Mouse (Mus musculus): Measurements from ENCODE around the gene Ccdc7b. TPM values are rescaled to one million over a fixed set of nuclear protein-coding genes. Genes with fewer than 3 reads are reported as not detected.
"Not testable (repeated sequence)": the region's sequence is repeated elsewhere in the genome, so short reads cannot be mapped to it uniquely, and the experiment has no call there.

Ccdc7b gene
- total RNA-seq (2014; rRNA removed) (not detected in 2 replicates), polyA plus RNA-seq (2015; fragmentation: Nextera tagmentation; extraction: Ambion mirVana) (not detected in 2 replicates)

GRCm38 (mm10) chr8:129066834-129067233, at the start of gene Ccdc7b:
Gene Ccdc7b (plus strand): TSS chr8:129067134.
- not testable (repeated sequence) for ATAC-seq (ENCODE audit: low FRiP score); DNase-seq (ENCODE audit: low spot score)

GRCm38 (mm10) chr8:129065417-129065816, 1.5 kb upstream of the Ccdc7b start, which contains the start of gene Ccdc7a:
Gene Ccdc7a (minus strand): TSS chr8:129065517.
- not testable (repeated sequence) for H3K4me2 ChIP-seq (ENCODE audit: low read depth, low read length, poor library complexity, severe bottlenecking); ATAC-seq (ENCODE audit: low FRiP score); H3K36me3 ChIP-seq (ENCODE audit: insufficient read depth, low read length); H3K9me3 ChIP-seq (ENCODE audit: low read length); H3K4me1 ChIP-seq (ENCODE audit: insufficient read depth, low read length); H3K4me3 ChIP-seq (ENCODE audit: low read depth, low read length); DNase-seq (ENCODE audit: low spot score); H3K9ac ChIP-seq (replicated peaks; ENCODE audit: low read length, poor library complexity, severe bottlenecking); H3K27ac ChIP-seq (ENCODE audit: low read depth, low read length); H3K27me3 ChIP-seq (ENCODE audit: insufficient read depth, low read length)
- WGBS: 86% methylated on average over 2 of the region's 11 CpGs

More at GRCm38 (mm10) chr8:129066834-129067233, at the start of gene Ccdc7b:
- not testable (repeated sequence) for H3K4me1 ChIP-seq (ENCODE audit: insufficient read depth, low read length); H3K27ac ChIP-seq (ENCODE audit: low read depth, low read length); H3K4me2 ChIP-seq (ENCODE audit: low read depth, low read length, poor library complexity, severe bottlenecking); H3K27me3 ChIP-seq (ENCODE audit: insufficient read depth, low read length); H3K4me3 ChIP-seq (ENCODE audit: low read depth, low read length); H3K9ac ChIP-seq (replicated peaks; ENCODE audit: low read length, poor library complexity, severe bottlenecking); H3K36me3 ChIP-seq (ENCODE audit: insufficient read depth, low read length); H3K9me3 ChIP-seq (ENCODE audit: low read length)
- 85% methylated on average over 1 of the region's 10 CpGs for WGBS

- H3K27me3 ChIP-seq (ENCODE audit: insufficient read depth, low read length); H3K9me3 ChIP-seq (ENCODE audit: low read length); H3K9ac ChIP-seq (replicated peaks; ENCODE audit: low read length, poor library complexity, severe bottlenecking); H3K4me1 ChIP-seq (ENCODE audit: insufficient read depth, low read length); H3K4me3 ChIP-seq (ENCODE audit: low read depth, low read length); H3K27ac ChIP-seq (ENCODE audit: low read depth, low read length); H3K36me3 ChIP-seq (ENCODE audit: insufficient read depth, low read length); DNase-seq (ENCODE audit: low spot score); ATAC-seq (ENCODE audit: low FRiP score); H3K4me2 ChIP-seq (ENCODE audit: low read depth, low read length, poor library complexity, severe bottlenecking): not testable (repeated sequence)
- 41% methylated on average over 3 of the region's 3 CpGs for WGBS
Observed at GRCm38 (mm10) chr8:129115761-129116160, 48.8 kb downstream of the Ccdc7b start.

- Histone ChIP-seq H3K4me1 (ENCODE audit: insufficient read depth, low read length) (no peaks in the 10 kb centered on the region), H3K27ac (ENCODE audit: low read depth, low read length) (no peak within 1 kb of the TSS), H3K9me3 (ENCODE audit: low read length) (no peaks in the 10 kb centered on the region), H3K36me3 (ENCODE audit: insufficient read depth, low read length) (no peaks in the 10 kb centered on the region), H3K4me2 (ENCODE audit: low read depth, low read length, poor library complexity, severe bottlenecking) (no peak within 1 kb of the TSS), H3K9ac (replicated peaks; ENCODE audit: low read length, poor library complexity, severe bottlenecking) (no peak within 1 kb of the TSS), H3K4me3 (ENCODE audit: low read depth, low read length) (no peak within 1 kb of the TSS), H3K27me3 (ENCODE audit: insufficient read depth, low read length) (no peaks in the 10 kb centered on the region)
- TF ChIP-seq CTCF (IDR thresholded peaks at IDR 0.05): no peak
- no peak for ATAC-seq (ENCODE audit: low FRiP score)
- DNase-seq (ENCODE audit: low spot score): no peak
- WGBS: 81% methylated on average over 1 of the region's 1 CpGs
Observed at GRCm38 (mm10) chr8:129131561-129131960, 64.6 kb downstream of the Ccdc7b start, which contains the start of gene Gm10999. Gene Gm10999 (minus strand): TSS chr8:129131661.

DNA sequence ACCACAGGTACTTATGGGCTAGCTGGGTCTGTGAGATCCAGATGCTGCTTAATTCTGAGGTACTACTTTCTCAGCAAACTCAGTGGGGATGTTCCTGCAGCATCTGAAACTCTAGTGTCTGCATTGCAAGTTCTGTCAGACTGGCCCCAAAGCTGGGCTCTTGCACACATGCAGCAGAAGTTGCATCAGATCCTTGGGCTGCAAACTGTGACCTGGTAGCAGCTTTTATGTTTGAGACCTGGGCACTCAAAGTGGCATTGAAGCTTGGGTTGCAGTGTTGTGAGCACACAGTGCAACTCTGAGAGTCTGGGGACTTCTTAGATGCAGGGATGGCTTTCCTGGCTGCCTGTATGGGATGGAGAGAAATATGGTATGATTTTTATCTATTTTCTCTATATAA, 66.5 kb downstream of the Ccdc7b start:
- no peak overlapping the region for H3K27ac ChIP-seq (ENCODE audit: low read depth, low read length)
- H3K4me3 ChIP-seq (ENCODE audit: low read depth, low read length): no peak overlapping the region
- TF ChIP-seq CTCF (IDR thresholded peaks at IDR 0.05): no peak
- no peaks in the 10 kb centered on the region for H3K36me3 ChIP-seq (ENCODE audit: insufficient read depth, low read length)
- H3K27me3 ChIP-seq (ENCODE audit: insufficient read depth, low read length): no peaks in the 10 kb centered on the region
- no peaks in the 10 kb centered on the region for H3K4me1 ChIP-seq (ENCODE audit: insufficient read depth, low read length)
- H3K4me2 ChIP-seq (ENCODE audit: low read depth, low read length, poor library complexity, severe bottlenecking): no peak overlapping the region
- no peak overlapping the region for H3K9ac ChIP-seq (replicated peaks; ENCODE audit: low read length, poor library complexity, severe bottlenecking)
- ATAC-seq (ENCODE audit: low FRiP score) (no peak), DNase-seq (ENCODE audit: low spot score) (no peak)
- H3K9me3 ChIP-seq (ENCODE audit: low read length): no peaks in the 10 kb centered on the region

Other genes with a start within 250 kb of the Ccdc7b start
- not detected in 2 replicates for gene Ccdc7a, start 1.6 kb upstream of the Ccdc7b start, total RNA-seq (2014; rRNA removed)
- gene Ccdc7a, start 1.6 kb upstream of the Ccdc7b start, polyA plus RNA-seq (2015; fragmentation: Nextera tagmentation; extraction: Ambion mirVana): 0.07 TPM in 1 of 2 replicates, not detected in the other
- gene Gm10999, start 64.5 kb downstream of the Ccdc7b start, total RNA-seq (2014; rRNA removed): not detected in 2 replicates
- not detected in 2 replicates for gene Gm10999, start 64.5 kb downstream of the Ccdc7b start, polyA plus RNA-seq (2015; fragmentation: Nextera tagmentation; extraction: Ambion mirVana)
- 23.7 and 59.1 TPM in 2 replicates for gene 2610044O15Rik8, start 167.3 kb downstream of the Ccdc7b start, total RNA-seq (2014; rRNA removed)
- gene 2610044O15Rik8, start 167.3 kb downstream of the Ccdc7b start, polyA plus RNA-seq (2015; fragmentation: Nextera tagmentation; extraction: Ambion mirVana): 19.4 and 19.5 TPM in 2 replicates